Mouse (Mus musculus) brain, embryonic 14.5 days (tissue): ENCODE data around the gene Ripk4. TPM values are rescaled to one million over a fixed set of nuclear protein-coding genes. Genes with fewer than 3 reads are reported as not detected.

Source experiments
- DNase-seq: peaks from one replicate; pipeline ENCODE4 v3.0.0-alpha.2; 2011; ENCODE audit warnings: low read depth
- CTCF ChIP-seq: fragments of 200-500 bp; IDR thresholded peaks from 2 replicates; pipeline ENCODE4 v1.5.1; 2012; ENCODE audit warnings: inconsistent platforms, mild to moderate bottlenecking, moderate library complexity, borderline replicate concordance; ENCODE audit not compliant: insufficient read depth, insufficient read length; ENCODE audit errors: extremely low read depth
- POLR2A ChIP-seq: fragments of 200-500 bp; IDR thresholded peaks from 2 replicates; pipeline ENCODE4 v1.6.1; 2012; ENCODE audit warnings: mild to moderate bottlenecking, inconsistent platforms, borderline replicate concordance; ENCODE audit not compliant: poor library complexity, insufficient read depth, insufficient read length, severe bottlenecking; ENCODE audit errors: extremely low read depth
- polyA plus RNA-seq: library from polyadenylated mRNA; depleted of rRNA; stranded (reverse); fragments of >200 nt; gene quantifications from 2 replicates; pipeline ENCODE4 v1.2.3, GENCODE M21; 2012

Gene Ripk4
- polyA plus RNA-seq, 1 experiment = 1.1 TPM

DNA sequence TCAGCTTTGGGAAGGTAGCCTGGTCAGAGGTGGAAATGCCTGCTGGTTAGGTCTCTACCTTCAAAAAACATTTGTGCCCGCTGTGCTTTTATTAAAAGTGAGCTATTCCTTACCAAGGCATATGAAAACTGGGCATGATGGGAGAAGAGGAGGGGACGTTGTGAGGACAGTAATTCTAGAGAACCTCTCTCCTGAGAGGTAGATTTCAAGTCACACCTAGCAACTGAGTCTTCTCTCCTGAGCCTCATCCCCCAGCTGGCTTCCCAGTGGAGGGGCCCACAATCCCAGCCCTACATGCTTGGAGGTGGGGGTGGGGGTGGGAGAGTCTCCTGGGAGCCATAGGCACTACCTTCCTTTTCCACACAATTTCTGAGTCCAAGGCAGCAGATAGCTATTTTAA is 1.0 kb upstream of the Ripk4 start:
- no peak for TF ChIP-seq POLR2A
- no peak for DNase-seq

- no peak for TF ChIP-seq POLR2A
- no peak for TF ChIP-seq CTCF
- no peak for DNase-seq
These were observed 378 bp upstream of the Ripk4 start for GRCm38 (mm10) chr16:97763990-97764340.

DNA sequence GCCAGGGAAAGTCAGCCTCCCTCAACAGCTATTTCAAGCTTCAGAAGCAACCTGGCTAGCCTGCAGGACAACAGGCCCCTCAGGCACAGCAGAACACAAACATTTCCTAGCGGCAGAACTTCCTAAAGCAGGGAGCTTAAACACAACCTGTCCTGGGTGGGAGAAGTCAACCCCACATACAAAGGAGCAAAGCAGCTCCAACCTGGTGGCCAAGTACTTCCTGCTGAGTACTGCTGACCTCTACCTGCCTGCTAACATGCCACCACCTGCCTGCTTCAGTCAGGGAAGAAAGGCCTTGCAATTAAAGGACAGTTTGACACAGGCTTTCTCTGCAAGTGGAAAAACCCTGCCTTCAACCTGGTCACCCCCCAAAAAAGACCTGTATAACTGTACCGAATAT is 1.8 kb downstream of the Ripk4 start:
- TF ChIP-seq CTCF (no peak), POLR2A (no peak)

DNA sequence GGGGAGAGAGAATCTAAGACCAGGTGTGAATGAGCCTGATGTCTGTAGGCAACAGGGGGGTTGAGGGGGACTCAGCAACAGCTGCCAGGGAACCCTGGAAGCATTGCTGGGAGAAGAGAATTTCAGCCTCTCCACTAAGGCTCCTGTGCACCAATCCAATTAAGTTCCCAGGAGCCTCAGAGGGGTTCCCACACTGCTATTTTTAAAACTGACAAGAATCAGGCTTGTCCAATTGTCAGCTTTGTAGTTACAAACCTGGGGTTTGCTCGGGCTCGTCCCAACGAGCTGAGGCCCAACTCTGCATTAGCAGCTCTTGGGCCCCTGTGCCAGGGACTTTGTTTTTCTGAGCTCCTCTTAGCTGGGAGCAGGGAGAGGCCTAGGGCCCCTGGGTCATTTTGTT is 3.9 kb downstream of the Ripk4 start:
- peak; percentile 11 for DNase-seq
- TF ChIP-seq POLR2A (no peak), CTCF (no peak)

More for the DNA sequence above, 1.8 kb downstream of the Ripk4 start:
- no peak for DNase-seq

DNA sequence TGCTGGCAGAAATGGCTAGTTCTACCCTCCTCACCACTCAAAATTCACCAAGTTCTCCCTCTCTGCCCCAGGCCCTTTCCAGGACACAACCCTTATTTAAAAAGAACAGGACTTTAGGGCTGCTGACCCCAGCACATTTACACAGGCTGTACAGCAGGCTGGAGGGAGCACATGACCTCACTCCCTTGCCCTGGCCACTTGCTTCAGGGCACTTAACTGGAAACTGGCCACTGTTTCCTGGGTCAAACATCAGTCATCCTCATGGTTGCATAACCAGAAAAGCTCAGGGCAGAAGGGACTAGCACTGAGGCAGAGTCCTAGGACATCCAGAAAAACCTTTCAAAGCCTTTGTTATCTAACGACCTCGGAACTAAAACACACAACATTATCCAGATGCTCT is 5.3 kb downstream of the Ripk4 start:
- DNase-seq = no peak
- TF ChIP-seq POLR2A (no peak), CTCF (no peak)

DNA sequence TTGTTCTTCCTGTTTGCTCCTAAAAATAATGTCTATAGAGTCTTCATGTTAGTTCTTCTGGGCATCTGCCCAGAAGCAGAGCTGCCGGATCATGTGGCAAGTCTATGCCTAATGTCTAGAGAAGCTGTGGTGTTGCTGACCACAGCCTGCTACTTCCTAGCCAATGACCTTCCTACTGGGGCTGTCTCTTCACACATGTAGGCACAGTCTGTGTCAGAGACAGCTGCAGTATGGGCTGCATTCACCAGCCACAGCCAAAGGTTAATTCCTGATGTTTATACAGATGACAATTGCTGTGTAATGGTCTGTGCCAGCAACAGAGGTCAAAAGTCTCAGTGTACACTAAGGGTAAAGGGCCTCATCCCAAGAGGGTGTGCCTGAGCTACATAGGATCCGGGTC is 7.1 kb downstream of the Ripk4 start:
- TF ChIP-seq POLR2A (no peak), CTCF (no peak)

GRCm38 (mm10) chr16:97752316-97752941 is 11.2 kb downstream of the Ripk4 start:
- DNase-seq = no peak
- TF ChIP-seq POLR2A (no peak), CTCF (no peak)

More for the DNA sequence above, 7.1 kb downstream of the Ripk4 start:
- no peak for DNase-seq

DNA sequence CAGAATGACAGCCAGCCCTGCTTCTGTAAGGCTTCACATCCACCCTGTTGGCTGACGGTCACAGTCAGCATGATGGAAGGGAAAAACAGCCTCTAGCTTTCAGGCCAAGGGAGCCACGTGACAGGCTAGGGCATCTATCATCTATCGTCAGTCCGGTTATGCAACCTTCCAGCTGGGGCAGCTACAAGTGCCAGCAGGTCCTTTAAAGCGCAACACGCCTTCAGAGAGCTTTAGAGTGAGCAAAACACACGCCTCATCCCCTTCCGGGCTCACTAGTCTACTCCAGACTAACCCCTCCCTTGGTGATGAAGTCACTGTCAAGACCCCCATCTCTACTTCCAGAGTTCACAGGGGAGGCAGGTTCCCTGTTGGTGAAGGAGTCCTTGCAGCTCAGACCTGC is 11.7 kb downstream of the Ripk4 start:
- DNase-seq = no peak
- TF ChIP-seq POLR2A (no peak), CTCF (no peak)

DNA sequence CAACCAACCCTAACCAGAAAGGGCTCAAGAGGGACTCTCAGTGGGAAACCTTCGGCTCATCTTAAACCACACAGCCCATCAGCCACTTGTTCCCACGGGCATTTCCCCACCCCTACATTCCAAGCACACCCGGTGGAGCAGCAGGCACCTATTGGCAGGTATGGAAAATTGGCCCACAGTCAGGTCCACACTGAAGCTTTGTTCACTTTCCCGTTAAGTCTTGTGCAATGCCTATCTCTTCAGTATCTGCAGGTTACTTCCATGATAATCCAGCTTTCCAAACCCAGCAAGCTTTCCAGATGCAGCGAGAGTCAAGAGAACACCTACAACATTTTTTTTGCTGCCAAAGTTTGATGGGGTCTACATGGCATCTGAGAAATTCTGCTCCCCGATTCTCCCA is 15.2 kb downstream of the Ripk4 start:
- DNase-seq = no peak
- no peak for TF ChIP-seq CTCF
- no peak for TF ChIP-seq POLR2A

DNA sequence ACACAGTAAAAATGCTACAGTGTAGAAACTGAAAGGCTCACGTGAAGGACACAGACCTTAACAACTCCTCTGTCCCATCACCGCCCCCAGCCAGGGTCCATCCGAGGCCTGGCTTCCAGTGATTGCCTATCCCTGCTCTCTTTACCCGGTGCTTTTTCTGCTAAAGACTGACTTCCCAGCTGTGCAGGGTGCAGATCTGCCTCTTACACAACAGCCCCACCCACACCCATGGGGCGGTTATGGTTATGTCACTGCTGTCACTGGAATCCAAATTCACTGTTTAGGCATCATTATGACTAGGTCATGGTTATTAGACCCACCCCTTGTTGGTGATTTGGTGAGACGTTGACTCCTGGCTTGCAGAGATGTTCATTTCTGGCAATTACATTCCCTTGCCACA is 25.6 kb downstream of the Ripk4 start:
- TF ChIP-seq CTCF (no peak), POLR2A (no peak)
- no peak for DNase-seq

DNA sequence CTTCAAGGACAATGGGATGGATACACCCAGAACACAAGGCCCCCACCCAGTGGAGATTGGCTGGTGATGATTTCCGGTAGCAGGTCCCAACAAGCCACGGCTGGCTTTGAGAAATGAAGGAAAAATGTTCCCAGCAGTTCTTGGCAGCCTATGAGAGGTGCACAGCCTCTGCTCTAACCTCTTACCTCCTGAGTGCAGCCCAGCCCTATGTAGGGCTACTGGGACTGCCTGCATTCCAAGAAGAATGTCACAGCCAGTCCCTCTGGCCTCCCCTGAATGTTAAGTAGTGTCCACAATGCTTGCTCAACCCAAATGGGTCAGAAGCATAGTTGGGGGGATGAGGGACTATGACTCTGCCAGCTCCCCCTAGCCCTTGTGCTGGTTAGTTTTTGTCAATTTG is 27.0 kb downstream of the Ripk4 start:
- no peak for DNase-seq
- TF ChIP-seq CTCF (no peak), POLR2A (no peak)

- TF ChIP-seq POLR2A (no peak), CTCF (no peak)
- peak; percentile 3 for DNase-seq
These were observed 28.7 kb downstream of the Ripk4 start for GRCm38 (mm10) chr16:97734760-97735322.
